Mouse (Mus musculus) lung, postnatal 14 days (tissue): Measurements from ENCODE around the gene Gm826.
A peak's percentile ranks its signal among the peaks of the same experiment; 100 is the strongest.

Experiments
- DNase-seq: peaks from one replicate; pipeline ENCODE4 v3.0.0; 2021

The Gm826 gene

GRCm38 (mm10) chr2:160334111-160334661, at the start of gene Gm826:
Gene Gm826 (minus strand): TSS chr2:160334162.
- DNase-seq = peak; percentile 64

- DNase-seq = no peak
Measured at GRCm38 (mm10) chr2:160383418-160383817, 49.5 kb upstream of the Gm826 start.

GRCm38 (mm10) chr2:160378271-160378670, 44.3 kb upstream of the Gm826 start:
- peak; percentile 69 for DNase-seq

- DNase-seq = no peak
Measured at GRCm38 (mm10) chr2:160376236-160376635, 42.3 kb upstream of the Gm826 start.

GRCm38 (mm10) chr2:160369653-160370420, 35.9 kb upstream of the Gm826 start:
- DNase-seq = no peak

- DNase-seq = no peak
Measured at GRCm38 (mm10) chr2:160368422-160369357, 34.7 kb upstream of the Gm826 start.

GRCm38 (mm10) chr2:160367448-160368208, 33.7 kb upstream of the Gm826 start:
- DNase-seq = peak; percentile 90

GRCm38 (mm10) chr2:160366980-160367338, 33.0 kb upstream of the Gm826 start, which contains the start of gene Mafb:
Gene Mafb (minus strand): TSS chr2:160367065.
- peak; percentile 92 for DNase-seq

- peak; percentile 29 for DNase-seq
Measured at GRCm38 (mm10) chr2:160366111-160366979, 32.4 kb upstream of the Gm826 start.

GRCm38 (mm10) chr2:160365107-160365911, 31.3 kb upstream of the Gm826 start:
- peak; percentile 23 for DNase-seq

- DNase-seq = no peak
Measured at GRCm38 (mm10) chr2:160364666-160365065, 30.7 kb upstream of the Gm826 start.

GRCm38 (mm10) chr2:160364128-160364650, 30.2 kb upstream of the Gm826 start:
- no peak for DNase-seq

- no peak for DNase-seq
Measured at GRCm38 (mm10) chr2:160363201-160363600, 29.2 kb upstream of the Gm826 start.

- no peak for DNase-seq
Measured at GRCm38 (mm10) chr2:160361442-160362121, 27.6 kb upstream of the Gm826 start.

- no peak for DNase-seq
Measured at GRCm38 (mm10) chr2:160360234-160360874, 26.4 kb upstream of the Gm826 start.

- no peak for DNase-seq
Measured at GRCm38 (mm10) chr2:160358896-160359295, 24.9 kb upstream of the Gm826 start.

GRCm38 (mm10) chr2:160357442-160357841, 23.5 kb upstream of the Gm826 start:
- no peak for DNase-seq

GRCm38 (mm10) chr2:160356132-160356531, 22.2 kb upstream of the Gm826 start:
- DNase-seq = peak; percentile 44

- no peak for DNase-seq
Measured at GRCm38 (mm10) chr2:160354319-160354718, 20.4 kb upstream of the Gm826 start.
